Mouse (Mus musculus): Measurements from ENCODE around the gene Rhbdf2.

DNA sequence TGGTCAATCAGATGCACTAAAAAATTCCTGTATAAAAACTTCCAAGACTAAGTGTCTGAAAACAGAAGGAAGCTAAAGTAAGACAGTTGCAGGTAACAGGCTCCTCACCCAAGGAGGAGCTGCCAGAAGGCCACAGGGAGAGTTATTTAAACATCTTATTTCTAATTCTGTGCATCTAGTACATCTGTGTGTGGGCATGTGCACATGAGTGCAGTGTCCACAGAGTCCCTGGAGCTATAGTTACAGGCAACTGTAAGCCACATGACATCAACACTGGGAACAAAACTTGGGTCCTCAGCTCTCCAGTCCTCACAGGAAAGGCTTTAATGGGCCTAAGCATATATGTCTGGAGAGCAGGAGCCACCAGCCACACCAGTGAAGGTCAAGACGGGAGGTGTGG lies 74.6 kb downstream of the Rhbdf2 start:
- TF ChIP-seq CTCF (IDR thresholded peaks at IDR 0.05; ENCODE audit: low read depth) = no peak
- TF ChIP-seq EP300 (optimal IDR thresholded peaks at IDR 0.05) = no peak

Measured in stomach, postnatal 0 days (tissue).